Mouse (Mus musculus): ENCODE data around the gene Nrxn3. TPM values are rescaled to one million over a fixed set of nuclear protein-coding genes. Genes with fewer than 3 reads are reported as not detected.

Nrxn3 gene
- polyA plus RNA-seq, 1 experiment from 2014 or later = 94.1 TPM

GRCm38 (mm10) chr12:88818622-88819334, 96.1 kb downstream of the Nrxn3 start:
- H3K4me3 ChIP-seq = no peak overlapping the region
- peaks cover 7% of the 10 kb centered on the region; the same call in 1 of the 2 replicates for H3K4me1 ChIP-seq (replicated peaks)
- no peak overlapping the region for H3K27ac ChIP-seq (replicated peaks)
- H3K27me3 ChIP-seq = no peaks in the 10 kb centered on the region
- H3K4me2 ChIP-seq = no peak overlapping the region
- no peaks in the 10 kb centered on the region for H3K9me3 ChIP-seq
- 61% methylated on average over 4 of the region's 4 CpGs for WGBS
- no peaks in the 10 kb centered on the region for H3K36me3 ChIP-seq
- H3K9ac ChIP-seq = no peak overlapping the region
- ATAC-seq (ENCODE audit: low FRiP score, low read depth) = no peak

GRCm38 (mm10) chr12:88819335-88819709, 96.6 kb downstream of the Nrxn3 start:
- ATAC-seq (ENCODE audit: low FRiP score, low read depth) = no peak
- H3K27ac ChIP-seq (replicated peaks) = no peak overlapping the region
- H3K9me3 ChIP-seq = no peaks in the 10 kb centered on the region
- H3K4me2 ChIP-seq = no peak overlapping the region
- H3K4me1 ChIP-seq (replicated peaks) = peaks cover 7% of the 10 kb centered on the region; the same call in 1 of the 2 replicates
- H3K4me3 ChIP-seq = no peak overlapping the region
- 69% methylated on average over 5 of the region's 5 CpGs for WGBS
- H3K36me3 ChIP-seq = no peaks in the 10 kb centered on the region
- no peak overlapping the region for H3K9ac ChIP-seq
- no peaks in the 10 kb centered on the region for H3K27me3 ChIP-seq

GRCm38 (mm10) chr12:88820131-88820530, 97.5 kb downstream of the Nrxn3 start:
- Histone ChIP-seq H3K27ac (replicated peaks) (no peak overlapping the region), H3K4me2 (no peak overlapping the region), H3K4me1 (replicated peaks) (peaks cover 7% of the 10 kb centered on the region; the same call in 1 of the 2 replicates), H3K4me3 (no peak overlapping the region), H3K27me3 (no peaks in the 10 kb centered on the region), H3K9me3 (no peaks in the 10 kb centered on the region), H3K36me3 (no peaks in the 10 kb centered on the region), H3K9ac (no peak overlapping the region)
- no peak for ATAC-seq (ENCODE audit: low FRiP score, low read depth)
- WGBS = 18% methylated on average over 3 of the region's 3 CpGs

DNA sequence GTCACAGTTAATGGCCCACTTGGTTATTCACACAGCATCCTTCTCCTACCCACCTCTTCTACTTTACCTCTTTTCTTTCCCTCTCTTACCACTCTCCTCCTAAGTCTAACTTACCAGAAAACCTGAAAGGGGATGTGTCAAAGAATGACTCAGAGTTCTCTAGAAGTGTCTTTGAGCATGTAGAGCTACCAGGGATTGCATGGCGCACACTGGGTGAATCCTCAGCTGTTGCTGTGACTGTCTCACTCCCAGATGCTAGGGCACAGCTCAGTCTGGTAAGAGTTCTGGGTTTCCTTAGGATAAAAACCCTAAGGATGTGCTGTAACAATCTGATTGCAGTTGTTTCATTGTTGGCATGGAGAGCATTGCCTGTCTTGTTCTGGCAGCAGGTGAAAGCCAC, 108.2 kb downstream of the Nrxn3 start:
- Histone ChIP-seq H3K4me3 (no peak overlapping the region), H3K4me2 (no peak overlapping the region), H3K27ac (replicated peaks) (no peak overlapping the region), H3K27me3 (no peaks in the 10 kb centered on the region), H3K9me3 (no peaks in the 10 kb centered on the region), H3K36me3 (no peaks in the 10 kb centered on the region), H3K9ac (no peak overlapping the region), H3K4me1 (replicated peaks) (0 out of 2 replicates have a peak, but pooled peaks cover 4% of the 10 kb centered on the region)
- 85% methylated on average over 1 of the region's 1 CpGs for WGBS
- no peak for ATAC-seq (ENCODE audit: low FRiP score, low read depth)

GRCm38 (mm10) chr12:88835821-88836220, 113.1 kb downstream of the Nrxn3 start:
- H3K4me3 ChIP-seq = no peak overlapping the region
- no peak overlapping the region for H3K4me2 ChIP-seq
- H3K9me3 ChIP-seq = no peaks in the 10 kb centered on the region
- 11% methylated on average over 2 of the region's 2 CpGs for WGBS
- no peak overlapping the region for H3K27ac ChIP-seq (replicated peaks)
- H3K9ac ChIP-seq = no peak overlapping the region
- no peaks in the 10 kb centered on the region for H3K36me3 ChIP-seq
- no peak; the same call in 1 of the 2 replicates for ATAC-seq (ENCODE audit: low FRiP score, low read depth)
- no peaks in the 10 kb centered on the region for H3K27me3 ChIP-seq
- 0 out of 2 replicates have a peak, but pooled peaks cover 4% of the 10 kb centered on the region for H3K4me1 ChIP-seq (replicated peaks)

GRCm38 (mm10) chr12:88839724-88840123, 117.0 kb downstream of the Nrxn3 start:
- WGBS = 82% methylated on average over 7 of the region's 7 CpGs
- Histone ChIP-seq H3K4me2 (no peak overlapping the region), H3K36me3 (no peaks in the 10 kb centered on the region), H3K4me3 (no peak overlapping the region), H3K9me3 (no peaks in the 10 kb centered on the region), H3K27ac (replicated peaks) (no peak overlapping the region), H3K27me3 (no peaks in the 10 kb centered on the region), H3K9ac (no peak overlapping the region), H3K4me1 (replicated peaks) (no peaks in the 10 kb centered on the region)
- ATAC-seq (ENCODE audit: low FRiP score, low read depth) = no peak

- Histone ChIP-seq H3K4me1 (replicated peaks) (no peaks in the 10 kb centered on the region), H3K27ac (replicated peaks) (no peak overlapping the region), H3K9ac (no peak overlapping the region), H3K9me3 (no peaks in the 10 kb centered on the region), H3K4me3 (no peak overlapping the region), H3K27me3 (no peaks in the 10 kb centered on the region), H3K4me2 (no peak overlapping the region), H3K36me3 (no peaks in the 10 kb centered on the region)
- ATAC-seq (ENCODE audit: low FRiP score, low read depth) = no peak
- 76% methylated on average over 6 of the region's 6 CpGs for WGBS
These were observed 118.7 kb downstream of the Nrxn3 start for GRCm38 (mm10) chr12:88841350-88841749.

DNA sequence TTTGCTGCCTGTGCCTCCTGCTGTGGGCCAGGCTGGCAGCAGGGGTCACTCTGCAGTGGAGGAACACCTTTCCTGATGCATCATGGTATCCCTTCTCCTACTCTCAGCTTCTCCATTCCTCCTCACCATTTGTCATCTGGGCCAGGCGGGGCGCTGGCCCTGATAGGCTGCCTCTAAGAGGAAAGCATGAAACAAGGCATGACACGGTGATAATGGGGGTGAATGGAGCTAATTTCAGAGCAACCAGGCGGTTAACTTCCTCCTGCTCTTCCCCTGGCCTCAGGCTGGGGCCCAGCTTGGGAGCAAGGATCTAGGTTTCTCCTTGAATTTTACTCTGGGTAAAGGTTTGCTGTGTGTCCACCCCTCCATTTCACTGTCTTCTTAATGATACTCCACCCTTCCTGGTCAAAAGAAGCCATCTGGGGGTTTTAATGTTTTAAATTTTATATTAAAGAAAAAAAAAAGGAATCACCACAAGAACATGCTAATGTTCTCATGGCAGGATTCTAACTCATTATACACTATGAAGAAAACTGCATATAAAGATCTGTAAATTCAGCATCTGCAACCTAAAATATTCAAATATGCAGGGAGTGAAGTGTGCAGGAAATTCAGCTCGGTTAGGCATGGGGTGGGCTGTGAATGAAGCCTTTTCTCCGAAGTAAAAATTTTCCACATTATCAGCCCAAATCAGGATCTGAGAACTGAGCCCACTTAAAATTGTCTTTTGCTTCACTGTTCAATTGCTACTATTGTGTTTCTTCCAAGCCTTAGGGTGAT, 127.9 kb downstream of the Nrxn3 start:
- ATAC-seq (ENCODE audit: low FRiP score, low read depth) = 0 out of 2 replicates have a peak, but pooled peaks have one; percentile 30
- H3K27ac ChIP-seq (replicated peaks) = no peak overlapping the region; the same call in 1 of the 2 replicates

DNA sequence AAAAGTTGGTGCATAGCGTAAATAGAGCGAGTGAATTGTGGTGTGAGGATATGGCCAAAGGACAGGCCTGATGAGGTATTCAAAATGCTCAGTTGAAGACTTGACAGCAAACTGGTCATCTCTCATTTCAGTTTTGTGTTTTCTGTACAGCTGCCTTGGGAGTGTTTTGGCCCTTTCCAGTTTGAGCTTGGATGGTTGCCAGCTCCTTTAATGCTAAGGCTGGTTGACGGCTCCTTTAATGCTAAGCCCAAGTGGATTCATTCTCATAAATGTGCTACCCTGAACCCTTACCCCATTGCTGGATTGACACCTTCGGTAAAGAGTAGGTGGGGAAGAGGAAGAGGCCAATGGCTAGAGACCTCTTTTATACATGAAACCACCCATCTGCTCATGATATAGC, 131.4 kb downstream of the Nrxn3 start:
- Histone ChIP-seq H3K27me3 (no peaks in the 10 kb centered on the region), H3K9ac (no peak overlapping the region), H3K36me3 (no peaks in the 10 kb centered on the region), H3K9me3 (no peaks in the 10 kb centered on the region), H3K4me1 (replicated peaks) (peaks cover 12% of the 10 kb centered on the region; the same call in 1 of the 2 replicates), H3K27ac (replicated peaks) (no peak overlapping the region), H3K4me2 (no peak overlapping the region), H3K4me3 (no peak overlapping the region)
- no peak for ATAC-seq (ENCODE audit: low FRiP score, low read depth)
- 47% methylated on average over 4 of the region's 4 CpGs for WGBS

More for the DNA sequence above, 127.9 kb downstream of the Nrxn3 start:
- Histone ChIP-seq H3K4me1 (replicated peaks) (peaks cover 12% of the 10 kb centered on the region; the same call in 1 of the 2 replicates), H3K9ac (no peak overlapping the region), H3K27me3 (no peaks in the 10 kb centered on the region), H3K9me3 (no peaks in the 10 kb centered on the region), H3K4me2 (no peak overlapping the region), H3K36me3 (no peaks in the 10 kb centered on the region), H3K4me3 (no peak overlapping the region)
- WGBS = 30% methylated on average over 6 of the region's 6 CpGs

DNA sequence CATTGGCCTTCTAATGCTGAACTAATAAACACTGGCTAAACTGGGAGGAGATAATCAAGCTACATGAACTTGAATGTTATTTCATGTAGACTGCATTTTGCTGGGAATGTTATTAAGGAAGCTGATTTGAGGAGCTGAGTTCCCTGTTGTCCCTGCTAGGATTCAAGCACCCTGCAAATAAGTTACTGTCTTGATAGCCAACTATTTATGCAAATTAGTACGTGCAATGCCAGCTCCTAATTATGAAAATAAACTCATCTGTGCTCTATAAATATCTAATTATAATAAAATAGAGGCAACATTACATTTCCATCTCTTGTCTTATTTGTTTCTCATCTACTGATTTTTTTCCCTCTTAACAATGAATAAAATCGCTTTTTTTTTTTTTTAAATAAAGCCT, 135.0 kb downstream of the Nrxn3 start:
- Histone ChIP-seq H3K27ac (replicated peaks) (no peak overlapping the region), H3K4me3 (no peak overlapping the region), H3K4me2 (no peak overlapping the region), H3K9ac (no peak overlapping the region), H3K27me3 (no peaks in the 10 kb centered on the region), H3K4me1 (replicated peaks) (peaks cover 20% of the 10 kb centered on the region), H3K9me3 (no peaks in the 10 kb centered on the region), H3K36me3 (no peaks in the 10 kb centered on the region)
- 63% methylated on average over 2 of the region's 2 CpGs for WGBS
- ATAC-seq (ENCODE audit: low FRiP score, low read depth) = no peak

DNA sequence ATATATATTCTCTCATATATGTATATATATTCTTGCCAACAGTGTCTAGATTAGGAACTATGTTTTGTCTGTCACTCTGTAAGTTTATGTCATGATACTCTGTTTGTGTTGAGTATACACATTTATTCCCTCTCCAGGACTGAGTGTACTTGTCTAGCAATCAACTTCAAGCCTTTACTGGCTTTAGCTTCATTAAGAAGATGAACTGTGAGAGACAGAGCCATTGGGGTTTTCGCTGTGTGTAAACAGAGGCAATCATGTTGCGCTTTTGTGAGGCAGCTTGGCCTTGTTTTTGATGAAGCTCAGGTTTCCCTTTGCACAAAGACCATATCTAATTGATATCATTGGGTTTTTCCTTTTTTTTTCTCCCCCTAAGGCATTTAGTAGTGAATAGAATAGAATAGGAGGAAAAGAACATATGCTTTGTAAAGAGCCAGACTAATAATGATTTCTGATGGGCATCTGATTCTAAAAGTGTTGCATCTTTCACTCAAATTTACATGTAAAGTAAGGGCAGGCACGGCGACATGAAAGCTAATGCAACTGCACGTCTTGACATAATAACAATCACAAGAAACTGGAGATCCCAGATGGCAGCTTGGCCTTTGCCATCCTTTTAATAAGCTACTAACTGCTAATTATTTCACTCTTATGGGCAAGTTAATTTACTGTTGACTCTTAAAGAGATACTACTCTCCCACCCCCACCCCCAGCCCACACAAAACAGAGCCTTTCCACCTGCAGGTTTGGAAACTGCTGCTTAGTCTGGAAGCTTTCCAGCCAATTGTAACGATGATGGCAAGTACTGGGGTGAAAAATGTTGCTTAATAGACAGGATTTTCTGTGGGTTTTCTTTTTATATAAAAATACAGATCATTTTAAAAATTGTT, 137.0 kb downstream of the Nrxn3 start:
- no peaks in the 10 kb centered on the region for H3K27me3 ChIP-seq
- peaks cover 13% of the 10 kb centered on the region for H3K4me1 ChIP-seq (replicated peaks)
- H3K9me3 ChIP-seq = no peaks in the 10 kb centered on the region
- WGBS = 23% methylated on average over 6 of the region's 6 CpGs
- H3K4me2 ChIP-seq = no peak overlapping the region
- H3K36me3 ChIP-seq = no peaks in the 10 kb centered on the region
- peak overlapping the region; percentile 53 for H3K27ac ChIP-seq (replicated peaks)
- H3K9ac ChIP-seq = 0 out of 2 replicates have a peak overlapping the region, but pooled peaks have one; percentile 7
- no peak overlapping the region for H3K4me3 ChIP-seq
- 0 out of 2 replicates have a peak, but pooled peaks have one; percentile 38 for ATAC-seq (ENCODE audit: low FRiP score, low read depth)
